Mouse (Mus musculus): ENCODE data around the gene Gm48551.

The Gm48551 gene

DNA sequence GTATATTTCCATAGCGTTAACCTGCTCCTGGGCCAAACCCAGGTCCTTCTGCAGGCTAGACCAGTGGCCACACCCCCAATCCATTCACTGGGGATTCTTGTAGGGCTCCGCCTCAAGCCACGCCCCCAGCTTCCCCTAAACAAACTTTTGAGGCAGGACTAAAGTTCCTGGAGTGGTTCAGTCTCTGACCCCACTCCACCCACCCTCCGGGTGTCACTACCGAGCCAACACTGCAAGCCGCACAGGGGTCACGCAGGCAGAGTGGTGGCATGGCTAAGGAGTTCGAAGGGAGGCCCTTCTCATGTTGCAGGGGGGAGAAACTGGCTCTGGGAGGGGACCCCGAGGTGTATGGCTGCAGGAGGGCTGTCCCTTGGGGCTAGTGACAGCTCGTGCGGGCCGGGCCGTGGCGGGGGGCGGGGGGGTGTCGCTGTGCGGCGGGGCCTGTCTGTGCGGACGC, 45.4 kb downstream of the Gm48551 start:
- DNase-seq (ENCODE audit: low read depth, low spot score): no peak

DNA sequence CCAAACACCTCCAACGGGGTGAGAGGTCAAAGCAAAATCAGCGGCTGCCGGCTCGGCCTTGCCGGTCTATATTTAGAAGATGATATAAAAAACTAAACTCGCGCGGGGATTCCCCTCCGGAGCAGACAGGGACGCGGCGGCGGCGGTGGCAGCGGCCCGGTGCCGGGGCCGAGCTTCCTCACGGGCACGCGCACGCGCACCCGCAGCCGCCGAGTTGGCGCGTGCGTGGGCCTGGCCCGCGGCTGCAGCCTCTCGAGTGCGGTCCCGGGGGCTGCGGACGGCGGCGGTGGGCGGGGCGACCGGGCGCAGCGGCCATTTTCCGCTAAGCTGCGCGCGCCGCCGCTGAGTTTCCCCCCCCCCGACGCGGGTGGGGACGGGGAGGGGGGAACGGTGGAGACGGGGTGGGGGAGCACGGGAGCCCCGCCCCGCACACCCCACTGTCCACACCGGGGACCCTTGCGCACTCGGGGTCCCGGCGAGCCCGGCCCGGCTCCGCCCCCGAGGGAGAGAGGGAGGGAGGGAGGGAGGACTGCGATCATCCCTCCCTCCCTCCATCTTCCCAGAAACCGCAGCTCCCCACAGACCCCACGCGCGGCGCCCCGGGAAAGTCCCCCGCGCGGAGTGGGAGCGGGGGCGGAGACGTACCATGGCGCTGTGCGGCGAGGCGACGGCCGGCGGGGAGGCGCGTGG, 46.0 kb downstream of the Gm48551 start:
- DNase-seq (ENCODE audit: low read depth, low spot score): peak; percentile 77

DNA sequence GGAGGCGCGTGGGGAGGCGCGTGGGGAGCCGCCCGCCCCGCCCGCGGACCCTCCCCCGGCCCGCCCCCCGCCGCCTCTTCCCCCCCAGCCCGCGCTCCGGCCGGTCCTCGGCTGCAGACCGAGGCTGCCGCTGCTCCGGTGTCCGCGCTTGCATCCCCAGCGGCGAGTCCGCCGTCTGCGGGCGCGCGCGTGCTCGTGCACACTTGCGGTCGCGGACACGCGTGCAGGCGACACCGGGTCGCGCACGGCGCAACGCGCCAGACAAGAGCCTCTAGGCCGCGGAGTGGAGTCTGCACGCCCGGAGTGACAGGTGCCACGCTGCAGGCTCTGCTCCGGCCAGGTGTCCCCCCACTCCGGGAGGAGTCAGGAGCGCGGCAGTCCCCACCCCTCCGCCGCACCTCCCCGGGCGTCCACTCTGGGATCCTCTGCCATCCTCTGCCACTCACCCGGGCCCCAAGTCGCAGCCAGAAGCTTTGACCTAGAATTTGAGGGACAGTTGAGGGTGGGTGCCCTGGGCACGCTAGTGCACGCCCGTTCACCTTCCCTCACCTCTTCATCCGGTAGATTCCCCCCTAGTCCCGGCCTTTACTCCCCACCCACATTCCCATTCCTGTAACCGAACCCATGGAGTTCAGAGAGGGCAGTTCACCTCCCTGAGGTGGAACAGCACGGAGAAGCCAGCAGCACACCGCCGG, 46.7 kb downstream of the Gm48551 start:
- DNase-seq (ENCODE audit: low read depth, low spot score): no peak

- no peak for DNase-seq (ENCODE audit: low read depth, low spot score)
These were observed 47.4 kb downstream of the Gm48551 start for GRCm38 (mm10) chr10:81431526-81432168.

DNA sequence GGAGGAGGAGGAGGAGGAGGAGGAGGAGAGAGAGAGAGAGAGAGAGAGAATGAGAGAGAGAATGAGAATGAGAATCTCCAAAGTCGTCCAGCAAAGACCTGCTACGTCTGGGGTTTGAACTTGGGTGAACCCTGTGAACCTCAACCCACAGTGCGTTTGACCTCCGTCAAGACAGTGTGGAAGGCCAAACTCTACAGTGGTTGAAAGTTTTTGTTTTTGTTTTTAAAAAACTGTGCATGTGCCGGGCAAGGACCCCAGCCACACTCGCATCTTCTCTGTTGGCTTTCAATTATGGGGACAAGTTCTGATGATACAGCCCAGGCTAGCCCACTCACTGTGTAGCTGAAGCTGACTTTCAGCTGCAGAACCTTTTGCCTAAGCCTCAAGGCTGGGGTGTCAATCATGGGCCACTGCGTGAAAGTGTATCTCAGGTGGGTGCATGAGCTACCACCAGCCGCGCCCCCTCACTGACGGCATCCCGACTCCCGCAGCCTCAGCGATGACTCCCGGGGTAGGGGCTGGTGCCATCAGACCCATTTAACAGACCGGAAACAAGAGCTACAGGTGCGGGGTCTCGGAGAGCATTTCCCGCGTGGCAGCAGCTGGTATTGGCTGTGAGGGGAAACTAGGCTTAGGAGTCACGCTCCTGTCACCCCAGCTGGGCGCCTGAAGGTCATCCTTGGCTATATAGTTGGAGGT, 48.1 kb downstream of the Gm48551 start:
- no peak for DNase-seq (ENCODE audit: low read depth, low spot score)

GRCm38 (mm10) chr10:81432868-81433262, 48.6 kb downstream of the Gm48551 start:
- peak; percentile 94 for DNase-seq (ENCODE audit: low read depth, low spot score)

DNA sequence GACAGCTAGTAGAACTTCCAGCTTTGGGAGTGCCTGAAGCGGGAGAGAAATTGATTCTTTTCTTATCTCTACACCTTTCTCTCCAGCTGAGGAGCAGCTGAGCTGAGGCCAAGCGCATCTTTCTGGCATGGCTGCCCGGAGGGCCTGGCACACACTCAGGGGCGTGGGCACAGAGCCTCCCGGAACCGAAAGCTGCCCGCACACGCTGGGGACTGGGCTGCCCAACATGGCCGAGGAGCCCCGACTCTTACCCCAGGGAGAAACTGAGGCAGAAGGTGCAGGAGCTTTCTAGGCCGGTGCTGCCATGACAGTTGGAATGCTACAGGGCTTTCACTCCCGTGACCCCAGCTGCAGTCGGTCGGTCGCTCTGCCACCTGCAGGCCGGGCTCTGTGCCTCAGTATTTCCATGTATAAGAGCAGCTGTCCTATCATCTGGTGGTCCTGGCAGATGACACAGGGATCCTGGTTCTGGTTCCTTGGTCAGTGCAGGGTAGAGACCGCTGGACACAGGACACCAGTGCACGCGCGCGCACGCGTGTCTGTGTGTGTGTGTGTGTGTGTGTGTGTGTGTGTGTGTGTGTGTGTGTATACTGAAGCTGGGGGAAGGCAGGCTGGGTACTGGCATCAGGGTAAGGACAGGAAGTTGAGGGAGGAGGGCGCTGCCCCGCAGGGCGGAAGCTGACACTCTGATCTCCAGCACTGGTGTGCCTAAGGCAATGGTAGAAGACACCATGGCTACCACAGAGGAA, 49.4 kb downstream of the Gm48551 start:
- DNase-seq (ENCODE audit: low read depth, low spot score): no peak

GRCm38 (mm10) chr10:81434361-81435263, 50.3 kb downstream of the Gm48551 start:
- no peak for DNase-seq (ENCODE audit: low read depth, low spot score)

- peak; percentile 74 for DNase-seq (ENCODE audit: low read depth, low spot score)
These were observed 51.2 kb downstream of the Gm48551 start for GRCm38 (mm10) chr10:81435436-81435835.

DNA sequence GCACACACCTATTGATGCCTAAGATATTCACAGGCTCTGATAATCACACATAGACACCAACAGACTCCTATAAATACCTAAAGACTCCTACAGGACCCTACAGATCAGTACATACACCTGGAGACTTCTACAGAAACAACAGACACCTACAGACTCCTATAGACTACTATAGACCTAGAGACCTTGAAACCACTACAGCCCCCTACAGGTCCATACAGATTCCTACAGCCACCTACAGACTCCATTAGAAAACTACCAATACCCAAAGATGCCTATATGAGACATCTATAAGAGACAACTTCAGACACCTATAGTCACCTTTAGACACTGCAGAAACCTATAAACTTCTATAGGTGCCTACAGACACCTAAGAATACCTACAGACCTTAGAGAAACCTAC, 56.8 kb downstream of the Gm48551 start:
- DNase-seq (ENCODE audit: low read depth, low spot score): no peak
